Mouse (Mus musculus): Measurements from ENCODE around the gene Mcpt8. TPM values are rescaled to one million over a fixed set of nuclear protein-coding genes. Genes with fewer than 3 reads are reported as not detected.
"Not testable (repeated sequence)": the region's sequence is repeated elsewhere in the genome, so short reads cannot be mapped to it uniquely, and the experiment has no call there.

Gene Mcpt8
- not detected in 2 replicates for polyA plus RNA-seq (2015; fragmentation: Nextera tagmentation; extraction: Ambion mirVana)

DNA sequence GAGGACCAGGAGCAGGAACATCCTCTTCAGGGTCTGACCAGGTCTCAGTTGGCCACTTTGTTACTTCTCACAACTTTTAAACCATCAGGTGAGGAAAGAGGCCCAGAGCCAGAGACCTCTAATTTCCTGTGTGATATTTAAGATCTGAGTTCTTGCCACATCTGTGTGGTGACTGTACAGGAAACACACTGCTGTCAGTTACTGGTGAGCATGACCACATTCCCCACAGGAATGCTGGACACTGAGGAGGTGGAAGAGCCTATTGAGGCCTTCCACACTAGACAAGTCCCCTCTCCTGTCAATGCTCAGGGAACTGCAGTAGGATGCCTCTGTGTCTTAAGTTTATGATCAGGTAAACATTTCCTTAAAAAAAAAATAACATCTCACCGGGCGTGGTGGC, at the start of gene Mcpt8:
TSS of gene Mcpt8 (minus strand) at position 107 of the 400 bp plus-strand sequence.
- no peaks in the 10 kb centered on the region for H3K4me1 ChIP-seq (replicated peaks)
- no peaks in the 10 kb centered on the region for H3K9me3 ChIP-seq
- H3K27me3 ChIP-seq: no peaks in the 10 kb centered on the region
- 98% methylated on average over 2 of the region's 2 CpGs for WGBS
- no peak within 1 kb of the TSS for H3K9ac ChIP-seq (replicated peaks)
- ATAC-seq: no peak
- H3K4me2 ChIP-seq (replicated peaks): no peak within 1 kb of the TSS
- H3K4me3 ChIP-seq (replicated peaks): no peak within 1 kb of the TSS
- H3K27ac ChIP-seq: no peak within 1 kb of the TSS
- H3K36me3 ChIP-seq: no peaks in the 10 kb centered on the region

DNA sequence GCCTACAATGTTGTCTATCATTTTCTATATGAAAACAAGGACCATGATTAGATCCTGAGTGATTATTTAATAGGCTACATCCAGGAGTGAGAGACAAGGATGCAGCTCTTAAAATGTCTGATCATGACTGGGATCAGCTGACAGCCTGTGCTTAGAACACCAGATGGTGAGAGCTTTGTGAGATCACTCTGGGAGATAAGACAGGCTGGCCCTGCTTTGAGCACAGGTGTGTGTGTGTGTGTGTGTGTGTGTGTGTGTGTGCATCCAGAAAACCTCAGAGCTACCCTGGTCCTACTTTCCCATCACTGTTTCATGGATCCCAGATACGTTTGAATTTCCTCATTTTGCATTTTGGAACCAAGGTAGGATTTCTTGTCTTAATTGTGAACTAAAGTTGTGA, 48.6 kb upstream of the Mcpt8 start:
- H3K4me3 ChIP-seq (replicated peaks); H3K4me2 ChIP-seq (replicated peaks); ATAC-seq; H3K4me1 ChIP-seq (replicated peaks); H3K36me3 ChIP-seq; H3K9ac ChIP-seq (replicated peaks); H3K27ac ChIP-seq; H3K27me3 ChIP-seq; H3K9me3 ChIP-seq: not testable (repeated sequence)
- WGBS: 75% methylated on average over 1 of the region's 1 CpGs

DNA sequence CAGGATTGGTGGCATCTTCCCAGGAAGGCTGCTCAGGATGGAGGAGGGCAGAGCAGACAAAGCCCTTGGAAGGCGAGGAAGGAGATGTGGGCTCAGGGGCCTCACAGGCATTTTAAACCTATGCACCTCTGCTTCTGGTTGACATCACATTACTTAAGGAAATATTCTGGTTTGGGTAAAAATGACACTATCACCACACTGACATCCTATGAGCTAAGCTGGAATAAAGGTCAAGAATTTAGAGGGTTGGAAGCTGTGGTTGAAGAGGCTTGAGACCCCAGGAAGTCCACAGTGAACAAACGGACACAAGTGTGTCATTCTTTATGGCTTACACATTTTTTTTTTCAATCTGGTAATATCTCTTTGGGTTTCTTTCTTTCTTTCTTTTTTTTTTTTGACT, 47.4 kb upstream of the Mcpt8 start, which contains the start of gene Gzmd:
TSS of gene Gzmd (minus strand) at position 101 of the 400 bp plus-strand sequence.
- not testable (repeated sequence) for ATAC-seq

DNA sequence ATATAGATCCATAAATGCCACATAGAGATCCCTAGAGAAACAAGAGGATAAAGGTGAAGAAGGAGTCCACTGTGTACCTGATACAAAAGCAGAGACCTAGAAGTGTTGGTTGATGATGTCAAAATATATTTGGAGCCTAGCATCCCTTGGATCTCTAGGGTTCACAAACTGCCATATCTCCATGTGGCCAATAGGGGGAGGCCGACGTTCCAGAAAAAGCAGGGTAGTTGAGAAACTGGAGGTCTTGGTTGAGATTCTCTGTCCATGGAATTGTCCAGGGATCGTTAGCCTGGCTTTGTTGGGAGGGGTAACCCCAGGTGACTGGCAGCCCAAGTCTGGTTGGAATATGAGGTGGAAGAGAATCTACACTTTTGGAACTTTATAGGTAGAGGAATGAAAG, 43.3 kb upstream of the Mcpt8 start:
- H3K9me3 ChIP-seq: no peaks in the 10 kb centered on the region
- no peak overlapping the region for H3K4me3 ChIP-seq (replicated peaks)
- no peaks in the 10 kb centered on the region for H3K36me3 ChIP-seq
- H3K4me2 ChIP-seq (replicated peaks): no peak overlapping the region
- ATAC-seq: no peak
- no peak overlapping the region for H3K9ac ChIP-seq (replicated peaks)
- no peaks in the 10 kb centered on the region for H3K27me3 ChIP-seq
- no peak overlapping the region for H3K27ac ChIP-seq
- WGBS: 51% methylated on average over 3 of the region's 3 CpGs
- H3K4me1 ChIP-seq (replicated peaks): no peaks in the 10 kb centered on the region

More for the DNA sequence above, 47.4 kb upstream of the Mcpt8 start, which contains the start of gene Gzmd:
- H3K36me3 ChIP-seq; H3K4me3 ChIP-seq (replicated peaks); H3K4me1 ChIP-seq (replicated peaks); H3K9ac ChIP-seq (replicated peaks); H3K27ac ChIP-seq; H3K27me3 ChIP-seq; H3K9me3 ChIP-seq; H3K4me2 ChIP-seq (replicated peaks): not testable (repeated sequence)
- WGBS: 84% methylated on average over 2 of the region's 2 CpGs

DNA sequence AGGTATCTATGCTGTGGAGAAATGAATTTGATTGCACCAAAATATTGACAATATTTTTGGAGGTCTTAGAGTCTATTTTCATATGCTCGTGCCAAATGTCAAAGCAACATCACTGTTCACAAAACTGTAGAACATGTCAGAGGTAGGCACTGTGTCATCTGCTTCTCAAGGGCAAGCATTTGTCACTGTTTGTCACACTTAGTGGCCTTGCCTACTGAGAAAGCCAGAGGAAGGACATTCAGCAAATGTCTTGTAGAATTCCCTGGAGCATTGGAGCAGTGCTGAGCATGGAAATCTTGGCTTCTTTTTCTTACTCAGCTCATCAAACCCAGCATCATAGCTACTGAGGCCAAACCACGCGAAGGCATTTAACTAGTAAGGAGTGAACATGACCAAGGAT, 38.4 kb upstream of the Mcpt8 start:
- Histone ChIP-seq H3K4me3 (replicated peaks) (no peak overlapping the region), H3K36me3 (no peaks in the 10 kb centered on the region), H3K9ac (replicated peaks) (no peak overlapping the region), H3K4me1 (replicated peaks) (no peaks in the 10 kb centered on the region), H3K4me2 (replicated peaks) (no peak overlapping the region), H3K27ac (no peak overlapping the region), H3K9me3 (no peaks in the 10 kb centered on the region), H3K27me3 (no peaks in the 10 kb centered on the region)
- 82% methylated on average over 3 of the region's 3 CpGs for WGBS
- ATAC-seq: no peak

DNA sequence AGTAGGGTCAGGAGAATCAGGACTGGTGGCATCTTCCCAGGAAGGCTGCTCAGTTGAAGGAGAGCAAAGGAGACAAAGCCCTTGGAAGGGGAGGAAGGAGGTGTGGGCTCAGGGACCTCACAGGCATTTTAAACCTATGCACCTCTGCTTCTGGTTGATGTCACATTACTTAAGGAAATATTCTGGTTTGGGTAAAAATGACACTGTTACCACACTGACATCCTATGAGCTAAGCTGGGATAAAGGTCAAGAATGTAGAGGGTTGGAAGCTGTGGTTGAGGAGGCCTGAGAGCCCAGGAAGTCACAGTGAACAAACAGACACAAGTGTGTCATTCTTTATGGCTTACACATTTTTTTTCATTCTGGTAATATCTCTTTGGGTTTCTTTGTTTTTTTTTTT, 35.5 kb upstream of the Mcpt8 start, which contains the start of gene Gzme:
TSS of gene Gzme (minus strand) at position 101 of the 400 bp plus-strand sequence.
- Histone ChIP-seq H3K4me3 (replicated peaks) (no peak within 1 kb of the TSS), H3K27ac (no peak within 1 kb of the TSS), H3K4me1 (replicated peaks) (no peaks in the 10 kb centered on the region), H3K9me3 (no peaks in the 10 kb centered on the region), H3K36me3 (no peaks in the 10 kb centered on the region), H3K27me3 (no peaks in the 10 kb centered on the region), H3K9ac (replicated peaks) (no peak within 1 kb of the TSS), H3K4me2 (replicated peaks) (no peak within 1 kb of the TSS)
- ATAC-seq: no peak

DNA sequence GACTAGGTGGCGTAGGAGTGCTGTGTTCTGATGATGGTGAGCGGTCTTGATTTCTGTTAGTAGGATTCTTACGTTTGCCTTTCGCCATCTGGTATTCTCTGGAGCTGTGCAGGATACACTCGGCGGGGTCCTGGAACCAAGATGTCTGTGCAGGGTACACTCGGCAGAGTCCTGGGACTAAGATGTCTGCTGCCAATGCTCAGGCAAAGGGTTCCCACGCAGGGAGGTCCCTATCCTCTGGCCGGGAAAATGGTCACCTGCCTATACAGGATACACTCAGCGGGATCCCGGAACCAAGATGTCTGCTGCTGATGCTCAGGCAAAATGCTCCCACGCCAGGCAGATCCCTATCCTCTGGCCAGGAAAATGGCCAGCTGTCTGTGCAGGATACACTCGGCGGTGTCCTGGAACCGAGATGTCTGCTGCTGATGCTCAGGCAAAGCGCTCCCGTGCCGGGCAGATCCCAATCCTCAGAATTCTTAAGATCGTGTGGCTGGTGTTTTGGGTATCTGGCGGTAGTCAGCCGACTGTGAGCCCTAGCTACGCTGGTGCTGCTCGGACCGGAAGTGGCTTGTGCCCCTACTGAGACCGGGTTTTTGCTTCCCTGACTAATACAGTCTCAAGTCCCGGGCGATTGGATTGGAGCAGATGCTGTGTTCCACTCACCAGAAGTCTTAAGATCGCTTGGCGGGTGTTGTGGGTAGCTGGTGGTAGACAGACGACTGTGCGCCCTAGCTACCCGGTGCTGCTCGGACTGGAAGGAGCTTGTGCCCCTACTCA, 30.6 kb upstream of the Mcpt8 start:
- not testable (repeated sequence) for ATAC-seq; H3K4me1 ChIP-seq (replicated peaks); H3K27me3 ChIP-seq; H3K4me3 ChIP-seq (replicated peaks); H3K9me3 ChIP-seq; H3K27ac ChIP-seq; H3K4me2 ChIP-seq (replicated peaks); H3K9ac ChIP-seq (replicated peaks); H3K36me3 ChIP-seq
- WGBS: 91% methylated on average over 33 of the region's 33 CpGs

DNA sequence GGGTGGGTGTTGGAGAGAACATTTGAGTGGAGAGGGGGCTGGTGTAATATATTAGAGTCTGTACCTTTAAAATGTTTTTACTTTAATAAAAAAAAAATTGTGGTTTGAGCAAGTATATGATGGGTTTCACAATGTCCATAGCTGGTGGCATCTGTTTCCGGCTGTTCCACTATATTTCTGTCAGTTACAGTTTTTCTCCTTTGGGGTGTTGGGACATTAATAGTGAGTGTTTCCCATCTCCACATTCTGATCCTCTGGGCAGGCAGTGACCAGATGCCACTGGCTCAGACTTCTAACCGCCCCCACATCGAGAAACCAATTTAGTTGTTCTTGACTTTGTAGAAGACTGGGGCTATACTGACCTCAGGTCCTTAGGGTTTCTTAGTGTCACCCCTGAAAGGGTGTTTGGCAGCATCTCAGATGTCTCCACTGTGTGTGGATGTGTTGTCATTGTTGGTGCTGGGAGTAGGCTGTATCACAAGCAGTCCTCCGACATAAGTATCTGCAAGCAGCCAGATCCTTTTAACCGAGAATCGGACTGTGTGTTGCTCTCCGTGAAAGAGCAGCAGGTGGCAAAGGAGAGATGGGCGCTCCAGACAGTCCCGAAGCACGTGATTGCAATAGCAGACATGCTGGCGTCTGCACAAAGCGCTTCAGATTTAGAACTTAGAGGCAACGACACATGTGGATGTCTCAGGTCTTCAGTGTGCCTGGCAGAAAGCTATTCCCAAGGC, 20.5 kb upstream of the Mcpt8 start:
- H3K36me3 ChIP-seq: no peaks in the 10 kb centered on the region
- no peak overlapping the region for H3K27ac ChIP-seq
- H3K4me3 ChIP-seq (replicated peaks): no peak overlapping the region
- WGBS: 87% methylated on average over 13 of the region's 13 CpGs
- no peak overlapping the region for H3K9ac ChIP-seq (replicated peaks)
- no peak overlapping the region for H3K4me2 ChIP-seq (replicated peaks)
- H3K4me1 ChIP-seq (replicated peaks): no peaks in the 10 kb centered on the region
- H3K9me3 ChIP-seq: no peaks in the 10 kb centered on the region
- no peak for ATAC-seq
- no peaks in the 10 kb centered on the region for H3K27me3 ChIP-seq

DNA sequence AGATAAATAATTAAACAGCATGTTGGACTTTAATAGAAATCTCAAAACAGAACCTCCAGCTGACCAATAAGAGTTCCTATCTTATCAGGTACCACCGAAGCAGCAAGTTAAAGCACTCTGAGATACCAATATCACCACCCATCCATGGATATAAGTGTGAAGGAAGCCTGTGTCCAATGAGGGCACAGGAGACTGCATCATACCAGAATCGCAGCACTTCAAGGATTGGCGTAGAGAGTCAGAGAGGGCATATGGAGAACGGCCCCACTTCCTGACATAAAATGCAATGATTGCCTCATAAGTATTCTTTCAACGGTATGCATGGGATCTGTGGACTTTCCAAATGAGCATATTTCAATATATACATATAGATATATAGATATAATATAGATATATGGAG, 19.9 kb upstream of the Mcpt8 start:
- no peaks in the 10 kb centered on the region for H3K9me3 ChIP-seq
- no peak overlapping the region for H3K27ac ChIP-seq
- 93% methylated on average over 5 of the region's 5 CpGs for WGBS
- ATAC-seq: no peak
- no peaks in the 10 kb centered on the region for H3K4me1 ChIP-seq (replicated peaks)
- H3K4me2 ChIP-seq (replicated peaks): no peak overlapping the region
- H3K4me3 ChIP-seq (replicated peaks): no peak overlapping the region
- H3K36me3 ChIP-seq: no peaks in the 10 kb centered on the region
- H3K9ac ChIP-seq (replicated peaks): no peak overlapping the region
- H3K27me3 ChIP-seq: no peaks in the 10 kb centered on the region

DNA sequence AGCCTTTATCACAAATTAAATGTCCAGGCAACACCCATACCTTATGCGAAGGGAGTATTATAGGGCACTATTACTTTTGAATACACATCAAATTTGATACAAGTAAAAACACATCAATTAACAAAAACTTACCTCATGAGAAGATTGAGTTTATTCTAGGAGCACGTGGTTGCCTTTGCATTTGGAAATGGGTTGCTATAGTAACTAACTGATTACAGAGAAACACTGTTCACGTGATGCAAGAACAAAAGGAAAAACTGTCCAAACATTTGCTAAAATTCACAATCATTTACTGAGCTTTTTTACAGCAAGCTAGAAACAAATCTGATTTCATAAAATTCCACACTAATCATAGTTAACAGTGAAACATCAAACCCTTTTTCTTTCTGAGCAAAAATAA, 18.4 kb upstream of the Mcpt8 start:
- 74% methylated on average over 3 of the region's 3 CpGs for WGBS

DNA sequence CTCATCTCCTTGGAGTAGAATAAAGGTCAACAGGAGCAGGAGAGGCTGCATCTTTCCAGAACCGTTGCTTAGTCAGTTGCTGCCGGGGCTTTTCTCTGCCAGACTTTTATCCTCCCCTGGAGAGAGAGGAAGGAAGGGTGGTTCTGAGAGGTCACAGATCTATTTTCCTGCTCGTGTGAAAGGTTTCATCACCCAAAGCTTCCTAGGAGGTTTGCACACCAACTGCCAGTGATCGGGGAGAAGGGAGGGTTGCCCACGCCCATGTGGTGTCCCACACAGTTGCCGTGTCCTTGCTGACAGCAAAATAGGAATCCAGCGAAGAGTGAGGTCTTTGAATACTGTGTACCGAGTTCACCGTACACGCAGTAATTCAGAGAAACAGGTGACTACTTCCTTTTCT, 17.3 kb upstream of the Mcpt8 start, which contains the start of gene Ctsg:
TSS of gene Ctsg (minus strand) at position 189 of the 400 bp plus-strand sequence.
- H3K9ac ChIP-seq (replicated peaks): no peak within 1 kb of the TSS

More for the DNA sequence above, 18.4 kb upstream of the Mcpt8 start:
- Histone ChIP-seq H3K9me3 (no peaks in the 10 kb centered on the region), H3K4me1 (replicated peaks) (no peaks in the 10 kb centered on the region), H3K27me3 (no peaks in the 10 kb centered on the region), H3K4me2 (replicated peaks) (no peak overlapping the region), H3K27ac (no peak overlapping the region), H3K36me3 (no peaks in the 10 kb centered on the region), H3K9ac (replicated peaks) (no peak overlapping the region), H3K4me3 (replicated peaks) (no peak overlapping the region)
- ATAC-seq: no peak

DNA sequence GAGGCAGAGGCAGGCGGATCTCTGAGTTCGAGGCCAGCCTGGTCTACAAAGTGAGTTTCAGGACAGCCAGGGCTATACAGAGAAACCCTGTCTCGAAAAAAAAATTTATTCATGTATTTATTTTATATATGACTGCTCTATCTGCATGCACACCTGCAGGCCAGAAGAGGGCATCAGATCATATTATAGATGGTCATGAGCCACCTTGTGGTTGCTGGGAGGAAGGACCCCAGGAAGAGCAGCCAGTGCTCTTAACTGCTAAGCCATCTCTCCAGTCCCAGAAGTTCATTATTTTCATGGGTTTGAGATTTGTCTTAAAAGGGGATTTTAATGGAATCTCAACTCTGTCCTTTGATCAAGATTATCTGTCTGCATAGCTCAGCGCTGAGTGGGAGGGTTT, 13.9 kb upstream of the Mcpt8 start:
- Histone ChIP-seq H3K27me3 (no peaks in the 10 kb centered on the region), H3K9ac (replicated peaks) (no peak overlapping the region), H3K4me2 (replicated peaks) (no peak overlapping the region), H3K4me1 (replicated peaks) (no peaks in the 10 kb centered on the region), H3K9me3 (no peaks in the 10 kb centered on the region), H3K27ac (no peak overlapping the region), H3K4me3 (replicated peaks) (no peak overlapping the region), H3K36me3 (no peaks in the 10 kb centered on the region)
- 78% methylated on average over 4 of the region's 4 CpGs for WGBS
- ATAC-seq: no peak

More for the DNA sequence above, 17.3 kb upstream of the Mcpt8 start, which contains the start of gene Ctsg:
- ATAC-seq: no peak
- WGBS: 81% methylated on average over 10 of the region's 10 CpGs
- Histone ChIP-seq H3K27ac (no peak within 1 kb of the TSS), H3K36me3 (no peaks in the 10 kb centered on the region), H3K27me3 (no peaks in the 10 kb centered on the region), H3K9me3 (no peaks in the 10 kb centered on the region), H3K4me3 (replicated peaks) (no peak within 1 kb of the TSS), H3K4me1 (replicated peaks) (no peaks in the 10 kb centered on the region), H3K4me2 (replicated peaks) (no peak within 1 kb of the TSS)

Data from midbrain, embryonic 13.5 days (tissue).